Mouse (Mus musculus): ENCODE measurements at regions not wholly inside any gene's neighbourhood (a gene's known extent, or its start where the extent isn't known, plus 50 kb on each side); places are given as distances from the start of the nearest gene placed in this dataset.

DNA sequence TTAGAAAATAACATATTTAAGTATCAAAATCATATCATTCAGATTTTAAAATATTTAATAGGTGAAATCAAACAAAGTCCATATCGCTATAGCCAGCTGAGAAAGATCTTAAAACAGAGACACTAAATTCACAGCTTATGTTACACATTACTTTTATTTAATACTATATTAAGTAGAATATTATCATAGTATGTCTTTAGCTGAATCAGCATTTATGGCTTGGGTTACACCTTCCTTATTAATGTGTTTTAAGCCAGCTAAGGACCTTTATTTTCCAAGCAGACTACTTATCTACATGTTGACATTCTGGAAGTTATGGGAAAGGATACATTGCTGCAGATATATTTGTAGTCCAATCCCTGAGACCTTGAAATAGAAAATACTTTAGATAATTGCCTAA, 684.9 kb upstream of the Adgrl4 start:
- DNase-seq (ENCODE audit: low spot score) (no peak), ATAC-seq (replicated peaks; ENCODE audit: low FRiP score, low read depth) (no peak)
- Histone ChIP-seq H3K27ac (no peak overlapping the region), H3K36me3 (ENCODE audit: insufficient read depth, low read length) (no peaks in the 10 kb centered on the region), H3K4me1 (replicated peaks; ENCODE audit: insufficient read depth, low read length) (no peaks in the 10 kb centered on the region), H3K4me3 (replicated peaks; ENCODE audit: low read depth, low read length) (no peak overlapping the region), H3K9me3 (replicated peaks; ENCODE audit: low read length) (no peaks in the 10 kb centered on the region), H3K27me3 (ENCODE audit: insufficient read depth, low read length) (no peaks in the 10 kb centered on the region), H3K9ac (ENCODE audit: low read depth, low read length) (no peak overlapping the region), H3K4me2 (ENCODE audit: low read length) (no peak overlapping the region)
- 96% methylated on average over 1 of the region's 1 CpGs for WGBS
- TF ChIP-seq CTCF (IDR thresholded peaks at IDR 0.05; ENCODE audit: low read depth), result no peak

GRCm38 (mm10) chr3:150759854-150760253, 677.8 kb upstream of the Adgrl4 start:
- 50% methylated on average over 1 of the region's 1 CpGs for WGBS
- H3K9ac ChIP-seq (ENCODE audit: low read depth, low read length), result no peak overlapping the region
- no peaks in the 10 kb centered on the region for H3K27me3 ChIP-seq (ENCODE audit: insufficient read depth, low read length)
- H3K36me3 ChIP-seq (ENCODE audit: insufficient read depth, low read length), result no peaks in the 10 kb centered on the region
- no peak overlapping the region for H3K4me2 ChIP-seq (ENCODE audit: low read length)
- no peak for TF ChIP-seq CTCF (IDR thresholded peaks at IDR 0.05; ENCODE audit: low read depth)
- H3K27ac ChIP-seq, result no peak overlapping the region
- DNase-seq (ENCODE audit: low spot score) (no peak), ATAC-seq (replicated peaks; ENCODE audit: low FRiP score, low read depth) (no peak)
- no peaks in the 10 kb centered on the region for H3K4me1 ChIP-seq (replicated peaks; ENCODE audit: insufficient read depth, low read length)
- no peaks in the 10 kb centered on the region for H3K9me3 ChIP-seq (replicated peaks; ENCODE audit: low read length)
- H3K4me3 ChIP-seq (replicated peaks; ENCODE audit: low read depth, low read length), result no peak overlapping the region

- no peak overlapping the region for H3K4me2 ChIP-seq (ENCODE audit: low read length)
- no peaks in the 10 kb centered on the region for H3K9me3 ChIP-seq (replicated peaks; ENCODE audit: low read length)
- no peak for TF ChIP-seq CTCF (IDR thresholded peaks at IDR 0.05; ENCODE audit: low read depth)
- DNase-seq (ENCODE audit: low spot score) (no peak), ATAC-seq (replicated peaks; ENCODE audit: low FRiP score, low read depth) (no peak)
- H3K9ac ChIP-seq (ENCODE audit: low read depth, low read length), result no peak overlapping the region
- no peaks in the 10 kb centered on the region for H3K36me3 ChIP-seq (ENCODE audit: insufficient read depth, low read length)
- no peaks in the 10 kb centered on the region for H3K27me3 ChIP-seq (ENCODE audit: insufficient read depth, low read length)
- no peak overlapping the region for H3K27ac ChIP-seq
- WGBS, result 73% methylated on average over 3 of the region's 3 CpGs
- no peak overlapping the region for H3K4me3 ChIP-seq (replicated peaks; ENCODE audit: low read depth, low read length)
- no peaks in the 10 kb centered on the region for H3K4me1 ChIP-seq (replicated peaks; ENCODE audit: insufficient read depth, low read length)
Measured at GRCm38 (mm10) chr3:150784576-150784975, 653.1 kb upstream of the Adgrl4 start.

DNA sequence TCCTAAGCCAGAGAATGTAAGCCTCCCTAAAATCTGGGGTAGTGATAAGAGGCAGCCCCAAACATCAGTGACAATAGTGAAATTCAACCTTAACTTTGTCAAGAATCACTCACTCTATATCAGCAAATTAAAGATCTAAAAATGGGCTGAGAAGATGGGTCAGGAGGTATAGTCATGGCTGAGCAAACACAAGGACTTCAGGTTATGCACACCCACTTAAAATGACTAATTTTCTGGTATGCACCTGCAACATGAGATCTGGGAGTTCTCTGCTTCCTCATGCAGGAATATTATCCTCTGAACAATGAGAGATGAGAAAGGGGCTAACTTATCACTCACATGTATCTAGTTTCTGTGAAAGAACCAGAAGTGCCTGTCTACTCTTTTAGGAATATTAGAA, 619.9 kb upstream of the Adgrl4 start:
- Histone ChIP-seq H3K4me1 (replicated peaks; ENCODE audit: insufficient read depth, low read length) (no peaks in the 10 kb centered on the region), H3K27ac (no peak overlapping the region), H3K9ac (ENCODE audit: low read depth, low read length) (no peak overlapping the region), H3K4me3 (replicated peaks; ENCODE audit: low read depth, low read length) (no peak overlapping the region), H3K36me3 (ENCODE audit: insufficient read depth, low read length) (no peaks in the 10 kb centered on the region), H3K4me2 (ENCODE audit: low read length) (no peak overlapping the region), H3K9me3 (replicated peaks; ENCODE audit: low read length) (no peaks in the 10 kb centered on the region), H3K27me3 (ENCODE audit: insufficient read depth, low read length) (no peaks in the 10 kb centered on the region)
- no peak for TF ChIP-seq CTCF (IDR thresholded peaks at IDR 0.05; ENCODE audit: low read depth)
- DNase-seq (ENCODE audit: low spot score), result peak; percentile 31
- ATAC-seq (replicated peaks; ENCODE audit: low FRiP score, low read depth), result peak; percentile 54; the same call in 1 of the 2 replicates

GRCm38 (mm10) chr3:150819369-150819768, 618.3 kb upstream of the Adgrl4 start:
- no peak overlapping the region for H3K4me3 ChIP-seq (replicated peaks; ENCODE audit: low read depth, low read length)
- DNase-seq (ENCODE audit: low spot score) (no peak), ATAC-seq (replicated peaks; ENCODE audit: low FRiP score, low read depth) (no peak)

GRCm38 (mm10) chr3:150820039-150820438, 617.6 kb upstream of the Adgrl4 start:
- no peak for DNase-seq (ENCODE audit: low spot score)
- Histone ChIP-seq H3K27me3 (ENCODE audit: insufficient read depth, low read length) (no peaks in the 10 kb centered on the region), H3K36me3 (ENCODE audit: insufficient read depth, low read length) (no peaks in the 10 kb centered on the region), H3K27ac (no peak overlapping the region), H3K4me3 (replicated peaks; ENCODE audit: low read depth, low read length) (no peak overlapping the region), H3K4me1 (replicated peaks; ENCODE audit: insufficient read depth, low read length) (no peaks in the 10 kb centered on the region), H3K4me2 (ENCODE audit: low read length) (no peak overlapping the region), H3K9me3 (replicated peaks; ENCODE audit: low read length) (no peaks in the 10 kb centered on the region), H3K9ac (ENCODE audit: low read depth, low read length) (no peak overlapping the region)
- 71% methylated on average over 5 of the region's 5 CpGs for WGBS
- ATAC-seq (replicated peaks; ENCODE audit: low FRiP score, low read depth), result no peak
- TF ChIP-seq CTCF (IDR thresholded peaks at IDR 0.05; ENCODE audit: low read depth), result no peak

More at GRCm38 (mm10) chr3:150819369-150819768, 618.3 kb upstream of the Adgrl4 start:
- no peaks in the 10 kb centered on the region for H3K9me3 ChIP-seq (replicated peaks; ENCODE audit: low read length)
- H3K4me2 ChIP-seq (ENCODE audit: low read length), result no peak overlapping the region
- H3K27ac ChIP-seq, result no peak overlapping the region
- no peak overlapping the region for H3K9ac ChIP-seq (ENCODE audit: low read depth, low read length)
- TF ChIP-seq CTCF (IDR thresholded peaks at IDR 0.05; ENCODE audit: low read depth), result no peak
- H3K27me3 ChIP-seq (ENCODE audit: insufficient read depth, low read length), result no peaks in the 10 kb centered on the region
- no peaks in the 10 kb centered on the region for H3K4me1 ChIP-seq (replicated peaks; ENCODE audit: insufficient read depth, low read length)
- no peaks in the 10 kb centered on the region for H3K36me3 ChIP-seq (ENCODE audit: insufficient read depth, low read length)
- 81% methylated on average over 4 of the region's 4 CpGs for WGBS

- no peak for TF ChIP-seq CTCF (IDR thresholded peaks at IDR 0.05; ENCODE audit: low read depth)
Measured at GRCm38 (mm10) chr3:150846029-150846428, 591.7 kb upstream of the Adgrl4 start.

More at GRCm38 (mm10) chr3:150846029-150846428, 591.7 kb upstream of the Adgrl4 start:
- H3K27me3 ChIP-seq (ENCODE audit: insufficient read depth, low read length), result no peaks in the 10 kb centered on the region
- H3K36me3 ChIP-seq (ENCODE audit: insufficient read depth, low read length), result no peaks in the 10 kb centered on the region
- H3K27ac ChIP-seq, result no peak overlapping the region
- H3K9me3 ChIP-seq (replicated peaks; ENCODE audit: low read length), result no peaks in the 10 kb centered on the region
- 92% methylated on average over 2 of the region's 2 CpGs for WGBS
- DNase-seq (ENCODE audit: low spot score) (no peak), ATAC-seq (replicated peaks; ENCODE audit: low FRiP score, low read depth) (no peak)
- no peak overlapping the region for H3K4me2 ChIP-seq (ENCODE audit: low read length)
- no peak overlapping the region for H3K9ac ChIP-seq (ENCODE audit: low read depth, low read length)
- no peaks in the 10 kb centered on the region for H3K4me1 ChIP-seq (replicated peaks; ENCODE audit: insufficient read depth, low read length)
- H3K4me3 ChIP-seq (replicated peaks; ENCODE audit: low read depth, low read length), result no peak overlapping the region
